Mouse (Mus musculus): ENCODE measurements around the gene Borcs5. TPM values are rescaled to one million over a fixed set of nuclear protein-coding genes. Genes with fewer than 3 reads are reported as not detected.

Gene Borcs5
- polyA plus RNA-seq, 1 experiment: 4.8 TPM

GRCm38 (mm10) chr6:134696146-134696545, 56.8 kb downstream of the Borcs5 start:
- no peaks in the 10 kb centered on the region for H3K27me3 ChIP-seq (ENCODE audit: control insufficient read depth, insufficient read depth, low read length, poor library complexity, severe bottlenecking)
- TF ChIP-seq EP300 (IDR thresholded peaks at IDR 0.05; ENCODE audit: insufficient read depth, low read depth, low read length): no peak
- no peaks in the 10 kb centered on the region for H3K36me3 ChIP-seq (ENCODE audit: control insufficient read depth, insufficient read depth, low read length, poor library complexity, severe bottlenecking)
- H3K4me3 ChIP-seq (ENCODE audit: low read depth, low read length): no peak overlapping the region
- H3K4me1 ChIP-seq (ENCODE audit: control insufficient read depth, insufficient read depth, low read length): no peaks in the 10 kb centered on the region
- no peak overlapping the region for H3K27ac ChIP-seq (ENCODE audit: insufficient read depth, low read length)
- no peaks in the 10 kb centered on the region for H3K9me3 ChIP-seq (replicated peaks; ENCODE audit: control insufficient read depth, insufficient read depth, low read length, poor library complexity, severe bottlenecking)
- H3K9ac ChIP-seq (ENCODE audit: low read depth, poor library complexity, severe bottlenecking): no peak overlapping the region

DNA sequence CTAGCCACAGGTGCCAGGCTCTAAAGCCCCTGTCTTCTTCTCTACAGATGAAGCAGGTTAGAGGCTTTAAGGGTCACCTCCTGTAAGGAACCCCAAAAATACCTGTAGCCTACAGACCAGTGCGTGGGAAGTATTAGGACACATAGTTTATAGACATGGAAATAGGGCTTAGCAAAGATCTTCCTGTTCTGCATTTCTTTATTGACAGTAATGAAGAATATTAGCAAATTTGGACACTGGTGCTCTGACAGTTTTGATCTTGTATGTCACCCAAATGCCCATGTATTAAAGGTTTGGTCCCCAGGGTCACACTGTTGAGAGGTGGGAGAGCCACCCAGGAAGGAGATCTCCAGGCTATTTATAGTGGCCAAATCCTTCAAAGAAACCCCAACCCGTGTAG, 57.2 kb downstream of the Borcs5 start:
- Histone ChIP-seq H3K36me3 (ENCODE audit: control insufficient read depth, insufficient read depth, low read length, poor library complexity, severe bottlenecking) (no peaks in the 10 kb centered on the region), H3K4me1 (ENCODE audit: control insufficient read depth, insufficient read depth, low read length) (no peaks in the 10 kb centered on the region), H3K27ac (ENCODE audit: insufficient read depth, low read length) (no peak overlapping the region), H3K9ac (ENCODE audit: low read depth, poor library complexity, severe bottlenecking) (no peak overlapping the region), H3K4me3 (ENCODE audit: low read depth, low read length) (no peak overlapping the region), H3K9me3 (replicated peaks; ENCODE audit: control insufficient read depth, insufficient read depth, low read length, poor library complexity, severe bottlenecking) (no peaks in the 10 kb centered on the region), H3K27me3 (ENCODE audit: control insufficient read depth, insufficient read depth, low read length, poor library complexity, severe bottlenecking) (no peaks in the 10 kb centered on the region)
- TF ChIP-seq EP300 (IDR thresholded peaks at IDR 0.05; ENCODE audit: insufficient read depth, low read depth, low read length) (no peak), CTCF (IDR thresholded peaks at IDR 0.05; ENCODE audit: low read depth, low read length) (no peak), POLR2A (IDR thresholded peaks at IDR 0.05; ENCODE audit: insufficient read depth, low read length) (no peak)

GRCm38 (mm10) chr6:134698243-134698642, 58.9 kb downstream of the Borcs5 start:
- TF ChIP-seq POLR2A (IDR thresholded peaks at IDR 0.05; ENCODE audit: insufficient read depth, low read length) (no peak), CTCF (IDR thresholded peaks at IDR 0.05; ENCODE audit: low read depth, low read length) (no peak), EP300 (IDR thresholded peaks at IDR 0.05; ENCODE audit: insufficient read depth, low read depth, low read length) (no peak)
- Histone ChIP-seq H3K4me3 (ENCODE audit: low read depth, low read length) (no peak overlapping the region), H3K27ac (ENCODE audit: insufficient read depth, low read length) (no peak overlapping the region), H3K9me3 (replicated peaks; ENCODE audit: control insufficient read depth, insufficient read depth, low read length, poor library complexity, severe bottlenecking) (no peaks in the 10 kb centered on the region), H3K9ac (ENCODE audit: low read depth, poor library complexity, severe bottlenecking) (no peak overlapping the region), H3K4me1 (ENCODE audit: control insufficient read depth, insufficient read depth, low read length) (no peaks in the 10 kb centered on the region), H3K27me3 (ENCODE audit: control insufficient read depth, insufficient read depth, low read length, poor library complexity, severe bottlenecking) (no peaks in the 10 kb centered on the region), H3K36me3 (ENCODE audit: control insufficient read depth, insufficient read depth, low read length, poor library complexity, severe bottlenecking) (no peaks in the 10 kb centered on the region)

- TF ChIP-seq EP300 (IDR thresholded peaks at IDR 0.05; ENCODE audit: insufficient read depth, low read depth, low read length) (no peak), POLR2A (IDR thresholded peaks at IDR 0.05; ENCODE audit: insufficient read depth, low read length) (no peak), CTCF (IDR thresholded peaks at IDR 0.05; ENCODE audit: low read depth, low read length) (no peak)
- Histone ChIP-seq H3K4me1 (ENCODE audit: control insufficient read depth, insufficient read depth, low read length) (no peaks in the 10 kb centered on the region), H3K36me3 (ENCODE audit: control insufficient read depth, insufficient read depth, low read length, poor library complexity, severe bottlenecking) (no peaks in the 10 kb centered on the region), H3K4me3 (ENCODE audit: low read depth, low read length) (no peak overlapping the region), H3K27ac (ENCODE audit: insufficient read depth, low read length) (no peak overlapping the region), H3K9me3 (replicated peaks; ENCODE audit: control insufficient read depth, insufficient read depth, low read length, poor library complexity, severe bottlenecking) (no peaks in the 10 kb centered on the region), H3K27me3 (ENCODE audit: control insufficient read depth, insufficient read depth, low read length, poor library complexity, severe bottlenecking) (no peaks in the 10 kb centered on the region), H3K9ac (ENCODE audit: low read depth, poor library complexity, severe bottlenecking) (no peak overlapping the region)
These were observed 61.3 kb downstream of the Borcs5 start for GRCm38 (mm10) chr6:134700451-134701210.

DNA sequence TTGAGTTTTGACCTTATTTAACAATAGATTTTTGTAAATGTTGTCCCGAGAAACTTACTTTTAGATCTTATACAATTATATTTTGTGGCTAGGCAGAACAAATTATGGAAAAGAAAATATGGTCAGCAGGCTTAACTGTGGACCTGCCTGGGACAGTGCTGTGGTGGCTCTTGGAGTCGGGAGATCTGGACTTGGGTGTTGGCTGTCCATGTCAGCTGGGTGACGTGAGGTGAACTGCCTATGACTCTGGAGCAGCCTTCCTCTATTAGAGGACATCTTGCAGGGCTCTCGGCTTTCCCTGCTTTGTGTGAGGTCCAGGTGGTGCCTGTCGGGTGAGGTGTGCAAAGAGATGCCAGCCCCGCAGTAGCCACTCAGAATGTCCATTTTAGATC, 61.9 kb downstream of the Borcs5 start:
- no peak for TF ChIP-seq EP300 (IDR thresholded peaks at IDR 0.05; ENCODE audit: insufficient read depth, low read depth, low read length)
- TF ChIP-seq CTCF (IDR thresholded peaks at IDR 0.05; ENCODE audit: low read depth, low read length): no peak
- TF ChIP-seq POLR2A (IDR thresholded peaks at IDR 0.05; ENCODE audit: insufficient read depth, low read length): no peak
- H3K36me3 ChIP-seq (ENCODE audit: control insufficient read depth, insufficient read depth, low read length, poor library complexity, severe bottlenecking): no peaks in the 10 kb centered on the region
- H3K27me3 ChIP-seq (ENCODE audit: control insufficient read depth, insufficient read depth, low read length, poor library complexity, severe bottlenecking): no peaks in the 10 kb centered on the region
- H3K4me3 ChIP-seq (ENCODE audit: low read depth, low read length): no peak overlapping the region
- no peaks in the 10 kb centered on the region for H3K9me3 ChIP-seq (replicated peaks; ENCODE audit: control insufficient read depth, insufficient read depth, low read length, poor library complexity, severe bottlenecking)
- H3K4me1 ChIP-seq (ENCODE audit: control insufficient read depth, insufficient read depth, low read length): no peaks in the 10 kb centered on the region
- H3K9ac ChIP-seq (ENCODE audit: low read depth, poor library complexity, severe bottlenecking): no peak overlapping the region
- H3K27ac ChIP-seq (ENCODE audit: insufficient read depth, low read length): no peak overlapping the region

GRCm38 (mm10) chr6:134702184-134702583, 62.9 kb downstream of the Borcs5 start:
- TF ChIP-seq CTCF (IDR thresholded peaks at IDR 0.05; ENCODE audit: low read depth, low read length): no peak
- no peak for TF ChIP-seq EP300 (IDR thresholded peaks at IDR 0.05; ENCODE audit: insufficient read depth, low read depth, low read length)
- no peak for TF ChIP-seq POLR2A (IDR thresholded peaks at IDR 0.05; ENCODE audit: insufficient read depth, low read length)
- no peak overlapping the region for H3K27ac ChIP-seq (ENCODE audit: insufficient read depth, low read length)
- H3K4me1 ChIP-seq (ENCODE audit: control insufficient read depth, insufficient read depth, low read length): no peaks in the 10 kb centered on the region
- no peaks in the 10 kb centered on the region for H3K36me3 ChIP-seq (ENCODE audit: control insufficient read depth, insufficient read depth, low read length, poor library complexity, severe bottlenecking)
- H3K9me3 ChIP-seq (replicated peaks; ENCODE audit: control insufficient read depth, insufficient read depth, low read length, poor library complexity, severe bottlenecking): no peaks in the 10 kb centered on the region
- no peak overlapping the region for H3K4me3 ChIP-seq (ENCODE audit: low read depth, low read length)
- no peaks in the 10 kb centered on the region for H3K27me3 ChIP-seq (ENCODE audit: control insufficient read depth, insufficient read depth, low read length, poor library complexity, severe bottlenecking)
- H3K9ac ChIP-seq (ENCODE audit: low read depth, poor library complexity, severe bottlenecking): no peak overlapping the region
